Mouse (Mus musculus) heart, postnatal 0 days (tissue): ENCODE data around the gene D630045J12Rik.

ENCODE experiments used
- CTCF ChIP-seq: IDR thresholded peaks from 2 replicates; pipeline ENCODE4 v1.5.1; 2016; ENCODE audit warnings: antibody characterized with exemption, control low read depth, low read depth
- EP300 ChIP-seq: IDR thresholded peaks from 2 replicates; pipeline ENCODE4 v1.6.1; 2016; ENCODE audit warnings: antibody characterized with exemption, low read depth

DNA sequence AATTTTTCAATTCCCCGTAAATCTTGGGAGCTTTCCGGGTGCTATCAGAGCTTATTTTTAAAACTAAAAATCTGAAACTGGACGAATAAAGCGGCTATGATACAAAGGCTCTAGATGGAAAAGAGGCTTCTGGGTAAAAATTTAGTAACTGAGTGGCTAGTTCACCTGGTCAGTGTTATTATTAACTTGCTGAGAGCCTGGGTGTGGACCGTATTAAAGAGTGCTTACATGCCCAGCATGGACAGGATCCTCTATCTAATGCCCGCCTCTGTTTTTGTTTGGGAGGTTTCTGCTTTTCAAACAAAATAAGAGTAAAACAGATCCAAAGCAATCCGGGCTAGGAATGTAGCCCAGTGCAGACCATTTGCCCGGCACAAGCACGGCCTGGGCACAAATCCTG is 113.4 kb downstream of the D630045J12Rik start:
- TF ChIP-seq CTCF (no peak), EP300 (no peak)
